Mouse (Mus musculus): Measurements from ENCODE around the gene Tnpo3. TPM values are rescaled to one million over a fixed set of nuclear protein-coding genes. Genes with fewer than 3 reads are reported as not detected.
A peak's percentile ranks its signal among the peaks of the same experiment; 100 is the strongest.

Gene Tnpo3
- polyA plus RNA-seq, 1 experiment from 2014 or later = 38.3 TPM

DNA sequence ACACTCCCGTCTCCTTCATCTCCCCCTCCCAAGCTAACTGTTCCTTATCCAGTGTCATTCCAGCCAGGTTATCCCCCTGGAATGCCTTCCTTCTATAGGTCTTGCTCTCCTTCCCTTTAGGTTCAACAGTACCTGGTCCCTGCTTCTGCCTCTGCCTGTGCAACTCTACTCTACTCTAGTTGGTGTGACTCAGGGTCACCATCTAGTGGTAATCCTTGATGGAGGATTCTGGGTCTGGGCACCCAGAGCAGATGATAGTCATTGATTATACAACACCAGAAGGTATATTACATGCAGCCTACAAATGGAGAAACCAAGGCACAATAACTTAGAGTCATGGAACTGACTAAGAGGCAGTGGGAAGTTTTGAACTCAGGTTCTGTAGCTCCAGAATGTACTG, 108.1 kb downstream of the Tnpo3 start:
- no peak for DNase-seq (ENCODE audit: low spot score)
- TF ChIP-seq EP300 (IDR thresholded peaks at IDR 0.05) = no peak
- TF ChIP-seq CTCF (IDR thresholded peaks at IDR 0.05) = peak; percentile 46
- no peaks in the 10 kb centered on the region for H3K36me3 ChIP-seq (ENCODE audit: insufficient read depth, low read length)
- H3K4me1 ChIP-seq (ENCODE audit: insufficient read depth, low read depth, low read length) = no peaks in the 10 kb centered on the region
- no peak overlapping the region for H3K27ac ChIP-seq (ENCODE audit: low read length)
- H3K9me3 ChIP-seq (ENCODE audit: low read length) = no peaks in the 10 kb centered on the region
- no peak for ATAC-seq
- H3K4me3 ChIP-seq (ENCODE audit: low read depth, low read length) = no peak overlapping the region
- no peak overlapping the region for H3K4me2 ChIP-seq (replicated peaks; ENCODE audit: low read depth, low read length)
- no peak overlapping the region for H3K9ac ChIP-seq (replicated peaks; ENCODE audit: low read depth)
- 0 out of 2 replicates have a peak, but pooled peaks cover 3% of the 10 kb centered on the region for H3K27me3 ChIP-seq (replicated peaks; ENCODE audit: insufficient read depth, low read length)
- WGBS = 94% methylated on average over 1 of the region's 1 CpGs

DNA sequence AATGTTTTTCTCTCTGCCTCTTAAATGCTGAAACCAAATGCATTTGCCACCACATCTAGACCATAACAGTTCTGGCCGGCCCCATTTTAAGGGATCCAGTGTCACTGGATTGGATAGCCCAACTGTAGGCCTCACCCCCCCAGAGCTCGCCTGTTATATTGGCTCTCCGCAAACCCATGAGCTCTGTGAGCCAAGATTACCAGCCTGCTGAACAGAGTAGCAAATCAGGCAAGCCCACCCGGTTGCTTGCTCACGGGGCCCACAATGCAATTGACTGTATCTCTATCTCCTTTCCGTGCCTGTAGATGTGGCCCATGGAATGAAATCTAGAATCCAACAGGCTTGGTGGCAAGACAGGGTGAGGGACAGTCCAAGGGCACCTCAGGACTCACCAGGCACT, 108.9 kb downstream of the Tnpo3 start:
- Histone ChIP-seq H3K27ac (ENCODE audit: low read length) (no peak overlapping the region), H3K4me3 (ENCODE audit: low read depth, low read length) (no peak overlapping the region), H3K9me3 (ENCODE audit: low read length) (no peaks in the 10 kb centered on the region), H3K9ac (replicated peaks; ENCODE audit: low read depth) (no peak overlapping the region), H3K27me3 (replicated peaks; ENCODE audit: insufficient read depth, low read length) (peaks cover under 1% of the 10 kb centered on the region; the same call in 1 of the 2 replicates), H3K4me2 (replicated peaks; ENCODE audit: low read depth, low read length) (no peak overlapping the region), H3K36me3 (ENCODE audit: insufficient read depth, low read length) (no peaks in the 10 kb centered on the region), H3K4me1 (ENCODE audit: insufficient read depth, low read depth, low read length) (no peaks in the 10 kb centered on the region)
- ATAC-seq = no peak
- DNase-seq (ENCODE audit: low spot score) = no peak
- TF ChIP-seq CTCF (IDR thresholded peaks at IDR 0.05) (no peak), EP300 (IDR thresholded peaks at IDR 0.05) (no peak)
- 89% methylated on average over 6 of the region's 6 CpGs for WGBS

DNA sequence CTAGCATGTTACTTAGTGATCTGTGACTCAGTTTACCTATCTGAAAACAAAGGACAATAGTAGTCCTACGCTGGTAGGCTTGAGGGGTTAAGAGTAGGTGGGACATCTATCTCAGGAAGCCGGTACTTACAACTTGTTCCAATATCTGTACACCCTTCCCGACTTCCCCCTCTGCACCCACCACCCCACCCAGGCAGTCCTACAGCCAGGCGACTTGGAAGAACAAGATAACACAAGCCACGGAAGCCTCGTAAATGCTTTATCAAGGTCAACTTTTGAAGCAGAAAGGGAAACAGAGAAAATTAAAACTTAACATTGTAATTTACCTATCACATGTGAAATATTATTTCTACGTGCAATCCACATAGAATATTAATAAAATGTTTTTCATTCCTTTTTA, 109.5 kb downstream of the Tnpo3 start:
- no peaks in the 10 kb centered on the region for H3K4me1 ChIP-seq (ENCODE audit: insufficient read depth, low read depth, low read length)
- H3K27me3 ChIP-seq (replicated peaks; ENCODE audit: insufficient read depth, low read length) = no peaks in the 10 kb centered on the region; the same call in 1 of the 2 replicates
- no peaks in the 10 kb centered on the region for H3K9me3 ChIP-seq (ENCODE audit: low read length)
- 92% methylated on average over 7 of the region's 7 CpGs for WGBS
- no peaks in the 10 kb centered on the region for H3K36me3 ChIP-seq (ENCODE audit: insufficient read depth, low read length)
- no peak overlapping the region for H3K9ac ChIP-seq (replicated peaks; ENCODE audit: low read depth)
- H3K27ac ChIP-seq (ENCODE audit: low read length) = no peak overlapping the region
- H3K4me3 ChIP-seq (ENCODE audit: low read depth, low read length) = no peak overlapping the region
- no peak overlapping the region for H3K4me2 ChIP-seq (replicated peaks; ENCODE audit: low read depth, low read length)
- no peak for TF ChIP-seq CTCF (IDR thresholded peaks at IDR 0.05)
- TF ChIP-seq EP300 (IDR thresholded peaks at IDR 0.05) = no peak
- ATAC-seq (no peak), DNase-seq (ENCODE audit: low spot score) (no peak)

DNA sequence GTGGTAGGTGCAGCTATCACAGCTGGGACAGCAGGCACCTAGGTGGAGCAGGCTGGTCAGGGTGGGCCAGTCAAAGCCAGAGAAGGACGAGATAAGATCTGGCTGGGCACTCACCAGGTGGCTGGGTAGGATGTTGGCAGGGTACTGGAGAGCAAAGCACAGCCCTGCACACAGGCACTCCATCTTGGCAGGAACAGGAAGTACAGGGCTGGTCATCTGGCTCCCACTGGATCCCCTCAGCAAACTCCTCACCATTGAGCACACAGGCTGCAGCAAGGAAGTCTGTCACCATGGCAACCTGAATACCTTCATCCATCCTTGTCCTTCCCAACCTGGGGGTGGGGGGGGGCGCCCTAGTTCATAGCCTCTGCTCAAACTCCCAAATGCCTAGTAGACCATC, 111.9 kb downstream of the Tnpo3 start:
- Histone ChIP-seq H3K9me3 (ENCODE audit: low read length) (no peaks in the 10 kb centered on the region), H3K36me3 (ENCODE audit: insufficient read depth, low read length) (no peaks in the 10 kb centered on the region), H3K9ac (replicated peaks; ENCODE audit: low read depth) (no peak overlapping the region), H3K27me3 (replicated peaks; ENCODE audit: insufficient read depth, low read length) (no peaks in the 10 kb centered on the region; the same call in 1 of the 2 replicates), H3K27ac (ENCODE audit: low read length) (no peak overlapping the region), H3K4me2 (replicated peaks; ENCODE audit: low read depth, low read length) (no peak overlapping the region), H3K4me1 (ENCODE audit: insufficient read depth, low read depth, low read length) (no peaks in the 10 kb centered on the region), H3K4me3 (ENCODE audit: low read depth, low read length) (no peak overlapping the region)
- no peak for TF ChIP-seq CTCF (IDR thresholded peaks at IDR 0.05)
- no peak for TF ChIP-seq EP300 (IDR thresholded peaks at IDR 0.05)
- ATAC-seq (no peak), DNase-seq (ENCODE audit: low spot score) (no peak)
- 39% methylated on average over 2 of the region's 2 CpGs for WGBS

DNA sequence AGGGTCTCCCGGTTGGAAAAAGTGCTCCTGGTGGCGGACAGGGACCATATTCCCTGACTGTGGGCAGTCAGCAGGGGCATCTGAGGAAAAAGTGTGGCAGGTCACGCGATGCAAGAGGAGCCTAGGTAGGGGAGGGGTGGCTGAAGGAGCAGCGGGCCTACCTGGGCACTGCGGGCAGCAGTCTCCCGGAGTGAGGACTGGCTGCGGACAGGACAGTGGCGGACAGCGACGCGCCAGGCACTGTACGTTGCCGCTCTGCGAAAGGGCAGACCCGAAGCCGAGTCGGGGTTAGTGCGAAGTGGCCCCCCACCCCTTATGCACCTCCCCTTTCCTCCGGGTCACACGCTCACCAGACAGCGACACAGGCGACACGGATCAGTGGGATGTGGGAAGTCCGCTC, 113.4 kb downstream of the Tnpo3 start:
- TF ChIP-seq EP300 (IDR thresholded peaks at IDR 0.05) = no peak
- TF ChIP-seq CTCF (IDR thresholded peaks at IDR 0.05) = no peak
- H3K36me3 ChIP-seq (ENCODE audit: insufficient read depth, low read length) = no peaks in the 10 kb centered on the region
- no peaks in the 10 kb centered on the region; the same call in 1 of the 2 replicates for H3K27me3 ChIP-seq (replicated peaks; ENCODE audit: insufficient read depth, low read length)
- H3K4me1 ChIP-seq (ENCODE audit: insufficient read depth, low read depth, low read length) = no peaks in the 10 kb centered on the region
- H3K27ac ChIP-seq (ENCODE audit: low read length) = no peak overlapping the region
- ATAC-seq = no peak
- no peak overlapping the region for H3K9ac ChIP-seq (replicated peaks; ENCODE audit: low read depth)
- H3K4me3 ChIP-seq (ENCODE audit: low read depth, low read length) = no peak overlapping the region
- H3K9me3 ChIP-seq (ENCODE audit: low read length) = no peaks in the 10 kb centered on the region
- 30% methylated on average over 19 of the region's 25 CpGs for WGBS
- no peak for DNase-seq (ENCODE audit: low spot score)
- H3K4me2 ChIP-seq (replicated peaks; ENCODE audit: low read depth, low read length) = no peak overlapping the region

DNA sequence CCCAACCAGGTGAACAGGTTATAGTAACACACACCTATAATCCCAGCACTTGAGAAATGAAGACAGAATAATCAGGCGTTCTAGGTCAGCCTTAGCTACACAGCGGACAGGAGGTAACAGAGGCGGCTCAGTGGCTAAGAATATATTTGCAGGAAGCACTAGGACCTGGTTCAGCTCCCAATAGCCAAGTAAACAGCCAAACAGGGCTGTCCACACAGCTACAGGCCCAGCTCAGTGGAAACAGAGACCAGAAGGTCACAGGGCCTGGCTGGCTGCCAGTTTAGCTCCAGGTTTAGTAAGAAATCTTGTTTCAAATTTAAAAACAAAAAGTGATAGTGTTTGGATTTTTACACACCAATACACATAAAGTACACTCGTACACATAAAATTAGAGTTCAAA, 115.6 kb downstream of the Tnpo3 start:
- WGBS = 62% methylated on average over 4 of the region's 4 CpGs
- Histone ChIP-seq H3K27ac (ENCODE audit: low read length) (no peak overlapping the region), H3K4me1 (ENCODE audit: insufficient read depth, low read depth, low read length) (no peaks in the 10 kb centered on the region), H3K9ac (replicated peaks; ENCODE audit: low read depth) (no peak overlapping the region), H3K4me3 (ENCODE audit: low read depth, low read length) (no peak overlapping the region), H3K36me3 (ENCODE audit: insufficient read depth, low read length) (no peaks in the 10 kb centered on the region), H3K4me2 (replicated peaks; ENCODE audit: low read depth, low read length) (no peak overlapping the region), H3K9me3 (ENCODE audit: low read length) (no peaks in the 10 kb centered on the region), H3K27me3 (replicated peaks; ENCODE audit: insufficient read depth, low read length) (no peaks in the 10 kb centered on the region; the same call in 1 of the 2 replicates)
- ATAC-seq (no peak), DNase-seq (ENCODE audit: low spot score) (no peak)
- TF ChIP-seq EP300 (IDR thresholded peaks at IDR 0.05) (no peak), CTCF (IDR thresholded peaks at IDR 0.05) (no peak)

Other genes with a start within 250 kb of the Tnpo3 start
- 0.30 and 0.56 TPM in 2 replicates for gene Opn1sw, start 221.4 kb downstream of the Tnpo3 start, polyA plus RNA-seq (2015; fragmentation: Nextera tagmentation; extraction: Ambion mirVana)
- gene Ccdc136, start 213.6 kb downstream of the Tnpo3 start, polyA plus RNA-seq (2015; fragmentation: Nextera tagmentation; extraction: Ambion mirVana) = 3.0 and 4.6 TPM in 2 replicates
- gene Flnc, start 176.6 kb downstream of the Tnpo3 start, polyA plus RNA-seq (2015; fragmentation: Nextera tagmentation; extraction: Ambion mirVana) = 1.2 and 1.5 TPM in 2 replicates
- gene Atp6v1f, start 142.2 kb downstream of the Tnpo3 start, polyA plus RNA-seq (2015; fragmentation: Nextera tagmentation; extraction: Ambion mirVana) = 264 and 293 TPM in 2 replicates
- not detected in 2 replicates for gene Atp6v1fnb, start 138.4 kb downstream of the Tnpo3 start, polyA plus RNA-seq (2015; fragmentation: Nextera tagmentation; extraction: Ambion mirVana)
- 4.0 and 4.8 TPM in 2 replicates for gene Kcp, start 101.9 kb downstream of the Tnpo3 start, polyA plus RNA-seq (2015; fragmentation: Nextera tagmentation; extraction: Ambion mirVana)
- gene Irf5, start 83.3 kb downstream of the Tnpo3 start, polyA plus RNA-seq (2015; fragmentation: Nextera tagmentation; extraction: Ambion mirVana) = 8.5 and 8.6 TPM in 2 replicates
- gene Tspan33, start 84.3 kb upstream of the Tnpo3 start, polyA plus RNA-seq (2015; fragmentation: Nextera tagmentation; extraction: Ambion mirVana) = 3.9 and 4.0 TPM in 2 replicates
- 8.8 and 10.9 TPM in 2 replicates for gene Smo, start 125.6 kb upstream of the Tnpo3 start, polyA plus RNA-seq (2015; fragmentation: Nextera tagmentation; extraction: Ambion mirVana)
- gene Ahcyl2, start 158.1 kb upstream of the Tnpo3 start, polyA plus RNA-seq (2015; fragmentation: Nextera tagmentation; extraction: Ambion mirVana) = 11.8 and 17.1 TPM in 2 replicates